Mouse (Mus musculus) CH12.LX (cell line): ENCODE measurements around the gene Hltf. TPM values are rescaled to one million over a fixed set of nuclear protein-coding genes. Genes with fewer than 3 reads are reported as not detected.

ENCODE experiments used
- DNase-seq: peaks from one replicate; pipeline ENCODE4 v3.0.0-alpha.2; 2013; ENCODE audit errors: extremely low read depth
- H3K27ac ChIP-seq: 2 replicates; pipeline ENCODE4 v1.5.1; 2012; ENCODE audit warnings: low read depth, mild to moderate bottlenecking, control low read depth, moderate library complexity; ENCODE audit not compliant: insufficient read depth
- H3K27me3 ChIP-seq: replicated peaks from 2 replicates; pipeline ENCODE3; 2012; ENCODE audit warnings: inconsistent platforms
- H3K36me3 ChIP-seq, 2 experiments: replicated peaks in 1 of 2; 2 replicates each; pipeline versions ENCODE3 to v1.6.1; 2012; ENCODE audit warnings: inconsistent platforms in 1 of 2, low read length in 1 of 2, mild to moderate bottlenecking in 1 of 2, mixed read lengths in 1 of 2, moderate library complexity in 1 of 2; ENCODE audit not compliant: control insufficient read depth in 1 of 2, insufficient read depth in 1 of 2
- H3K4me1 ChIP-seq, 2 experiments: 2 replicates each; pipeline ENCODE4 v1.6.1; 2012; ENCODE audit warnings: inconsistent platforms in 1 of 2, moderate library complexity in 1 of 2; ENCODE audit not compliant: insufficient read depth in 2 of 2, control insufficient read depth in 1 of 2
- H3K4me2 ChIP-seq: 2 replicates; pipeline ENCODE4 v1.6.1; 2012; ENCODE audit warnings: low read depth, mild to moderate bottlenecking, control low read depth; ENCODE audit not compliant: poor library complexity, insufficient read depth, severe bottlenecking
- H3K4me3 ChIP-seq, 3 experiments: fragments of 150-350 bp in 1 of 3; sonication (generic) in 1 of 3; replicated peaks in 1 of 3; 2 replicates each; pipeline versions ENCODE3 to v1.5.1; 2011 to 2012; ENCODE audit warnings: low read depth in 2 of 3, low read length in 2 of 3, mild to moderate bottlenecking in 2 of 3, moderate library complexity in 2 of 3, control low read depth in 1 of 3, improper control_type of control experiment in 1 of 3, inconsistent platforms in 1 of 3, mixed read lengths in 1 of 3; ENCODE audit not compliant: poor library complexity in 1 of 3
- H3K79me2 ChIP-seq: replicated peaks from 2 replicates; pipeline ENCODE4 v1.6.1; 2012; ENCODE audit warnings: mild to moderate bottlenecking, moderate library complexity; ENCODE audit not compliant: control insufficient read depth, poor library complexity, insufficient read depth, severe bottlenecking; ENCODE audit errors: extremely low read depth
- H3K9ac ChIP-seq: 2 replicates; pipeline ENCODE4 v1.6.1; 2012; ENCODE audit warnings: low read depth, mild to moderate bottlenecking, control low read depth, moderate library complexity; ENCODE audit not compliant: insufficient read depth
- H3K9me3 ChIP-seq: replicated peaks from 2 replicates; pipeline ENCODE3; 2012; ENCODE audit warnings: low read length, inconsistent platforms, mixed read lengths
- BHLHE40 ChIP-seq: IDR thresholded peaks from 2 replicates; pipeline ENCODE4 v1.6.1; 2011; ENCODE audit warnings: mild to moderate bottlenecking, low read depth, low read length, improper control_type of control experiment
- KAT2A ChIP-seq: IDR thresholded peaks from 2 replicates; pipeline ENCODE4 v1.6.1; 2012; ENCODE audit warnings: low read length, improper control_type of control experiment, inconsistent platforms; ENCODE audit not compliant: insufficient replicate concordance
- MAFK ChIP-seq: IDR thresholded peaks from 2 replicates; pipeline ENCODE4 v1.6.1; 2011; ENCODE audit warnings: low read length, improper control_type of control experiment; ENCODE audit not compliant: insufficient replicate concordance
- MAX ChIP-seq: IDR thresholded peaks from 2 replicates; pipeline ENCODE4 v1.6.1; 2011; ENCODE audit warnings: low read length, improper control_type of control experiment
- MXI1 ChIP-seq: IDR thresholded peaks from 2 replicates; pipeline ENCODE4 v1.6.1; 2011; ENCODE audit warnings: mild to moderate bottlenecking, low read depth, low read length, improper control_type of control experiment
- POLR2AphosphoS2 ChIP-seq: IDR thresholded peaks from 2 replicates; pipeline ENCODE4 v1.6.1; 2011; ENCODE audit warnings: low read depth, low read length, improper control_type of control experiment
- RCOR1 ChIP-seq: conservative IDR thresholded peaks from 2 replicates; pipeline ENCODE4 v1.6.1; 2012; ENCODE audit warnings: low read depth, mild to moderate bottlenecking, inconsistent platforms, low read length, improper control_type of control experiment
- SMC3 ChIP-seq: IDR thresholded peaks from 2 replicates; pipeline ENCODE4 v1.6.1; 2011; ENCODE audit warnings: low read depth, low read length, improper control_type of control experiment
- TCF12 ChIP-seq: IDR thresholded peaks from 2 replicates; pipeline ENCODE4 v1.6.1; 2014; ENCODE audit warnings: low read depth, mild to moderate bottlenecking, inconsistent platforms, low read length, improper control_type of control experiment
- UBTF ChIP-seq: IDR thresholded peaks from 2 replicates; pipeline ENCODE4 v1.6.1; 2012; ENCODE audit warnings: low read depth, mild to moderate bottlenecking, inconsistent platforms, low read length, improper control_type of control experiment, moderate library complexity
- USF1 ChIP-seq: IDR thresholded peaks from 2 replicates; pipeline ENCODE4 v1.6.1; 2014; ENCODE audit warnings: low read depth, mild to moderate bottlenecking, inconsistent platforms, low read length, improper control_type of control experiment
- USF2 ChIP-seq: conservative IDR thresholded peaks from 2 replicates; pipeline ENCODE4 v1.6.1; 2011; ENCODE audit warnings: low read depth, low read length, improper control_type of control experiment
- ZKSCAN1 ChIP-seq: IDR thresholded peaks from 2 replicates; pipeline ENCODE4 v1.6.1; 2012; ENCODE audit warnings: low read depth, inconsistent platforms, low read length, improper control_type of control experiment, borderline replicate concordance
- ZMIZ1 ChIP-seq: IDR thresholded peaks from 2 replicates; pipeline ENCODE4 v1.6.1; 2012; ENCODE audit warnings: low read depth, mild to moderate bottlenecking, inconsistent platforms, low read length, improper control_type of control experiment
- ZNF384 ChIP-seq: IDR thresholded peaks from 2 replicates; pipeline ENCODE4 v1.6.1; 2012; ENCODE audit warnings: low read depth, low read length, improper control_type of control experiment, inconsistent platforms
- dilution Hi-C: fragments of 300-500 bp; cut with MboI; formaldehyde crosslinking; loops from 2 replicates; pipeline ENCODE4 v1.14.3; 2020; ENCODE audit warnings: low sequenced_read_pairs; ENCODE audit not compliant: extremely low pct_unique_long_range_greater_than_20kb, extremely low pct_ligation_motif_present
- in situ Hi-C: fragments of 300-500 bp; cut with MboI; formaldehyde crosslinking; loops from 3 replicates; pipeline ENCODE4 v1.14.3; 2019; ENCODE audit warnings: low sequenced_read_pairs, low pct_ligation_motif_present, low pct_unique_long_range_greater_than_20kb, mixed read lengths
- polyA plus RNA-seq: library from polyadenylated mRNA; unstranded; fragments of >175 nt; gene quantifications from 2 replicates; pipeline ENCODE4 v1.2.1, GENCODE M21; 2012; ENCODE audit warnings: low read depth; ENCODE audit not compliant: insufficient read length
- total RNA-seq, 2 experiments: library from RNA; depleted of rRNA; stranded (reverse); fragments of 300-350 nt in 1 of 2; fragments of >200 nt in 1 of 2; gene quantifications; 2 replicates each; pipeline ENCODE4 v1.2.3; 2012 to 2014

Hltf gene
- total and polyA plus RNA-seq, 3 experiments = 18.9 to 37.1 (median 19.4) TPM

- H3K27me3 ChIP-seq = no peaks in the 10 kb centered on the region
- H3K4me1 ChIP-seq = peaks cover 0 to 3% of the 10 kb centered on the region in 2 experiments; a peak in 1 of 4 replicates
- H3K27ac ChIP-seq = no peak overlapping the region
- H3K36me3 ChIP-seq = peaks cover 10 to 40% of the 10 kb centered on the region in 2 experiments
- no peak overlapping the region for H3K4me3 ChIP-seq
- no peak for DNase-seq
- TF ChIP-seq ZNF384 (no peak), MXI1 (no peak), MAX (no peak), MAFK (no peak), USF1 (no peak), UBTF (no peak), SMC3 (no peak), POLR2AphosphoS2 (no peak), ZKSCAN1 (no peak), KAT2A (no peak)
- in situ Hi-C loops (no loop called here), dilution Hi-C loops (no loop called here)
- no peaks in the 10 kb centered on the region for H3K9me3 ChIP-seq
- no peak overlapping the region for H3K4me2 ChIP-seq
- no peak overlapping the region for H3K9ac ChIP-seq
- H3K79me2 ChIP-seq = no peaks in the 10 kb centered on the region
Measured at GRCm38 (mm10) chr3:20142101-20142500, 84.5 kb downstream of the Hltf start.

DNA sequence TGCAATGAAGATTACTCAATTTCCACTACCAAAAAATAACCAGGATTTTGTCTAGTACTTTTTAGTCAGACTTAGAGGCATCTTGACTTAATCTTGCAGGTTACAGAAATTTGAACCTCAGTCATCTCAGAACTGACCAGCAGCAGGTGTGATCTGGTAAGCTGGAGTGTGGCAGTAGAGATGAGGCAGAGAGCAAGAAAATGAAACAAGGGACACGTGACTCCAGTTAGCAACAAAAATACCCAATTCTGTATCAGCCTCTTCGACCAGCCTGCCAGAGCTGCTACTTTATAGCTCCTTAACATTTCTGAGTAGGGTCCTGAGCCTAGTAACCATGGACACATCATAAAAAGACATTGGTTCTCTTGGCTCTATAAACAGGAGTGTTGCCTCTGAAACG lies 85.0 kb downstream of the Hltf start:
- H3K4me3 ChIP-seq = no peak overlapping the region
- TF ChIP-seq TCF12 (no peak), BHLHE40 (peak; percentile 65), MAX (peak; percentile 29; the same call in 1 of the 2 replicates), RCOR1 (no peak), ZMIZ1 (no peak), USF1 (peak; percentile 57), USF2 (peak; percentile 62)
- H3K36me3 ChIP-seq = peaks cover 6 to 38% of the 10 kb centered on the region in 2 experiments
- no peak overlapping the region for H3K9ac ChIP-seq
- no peaks in the 10 kb centered on the region for H3K9me3 ChIP-seq
- no peaks in the 10 kb centered on the region for H3K27me3 ChIP-seq
- no peak overlapping the region for H3K4me2 ChIP-seq
- no peak for DNase-seq
- H3K27ac ChIP-seq = no peak overlapping the region
- in situ Hi-C loops = no loop called here
- dilution Hi-C loops = no loop called here
- peaks cover 0 to 3% of the 10 kb centered on the region in 2 experiments; a peak in 1 of 4 replicates for H3K4me1 ChIP-seq
- H3K79me2 ChIP-seq = no peaks in the 10 kb centered on the region
